21 mouse cellular contexts compared by ENCODE assay signal in genomic region chr5:137570181-137570580, GRCm38 (mm10). TPM values are rescaled to one million over a fixed set of nuclear protein-coding genes. Genes with fewer than 3 reads are reported as not detected.
DNase-seq lines count a peak whose midpoint lies in the region; ATAC-seq and TF ChIP-seq lines count a peak whose summit lies in the region.
"Had no signal": no experiment of that assay in that cellular context is flagged by ENCODE, and none has a peak within 500 bp of the region (broad histone marks: within the 10 kb centered on the region; RNA-seq: fewer than 3 reads in every experiment).

No protein-coding gene starts in this region.

- in situ Hi-C loops in CH12.LX (cut with MboI; ENCODE audit: low pct_ligation_motif_present, low pct_unique_long_range_greater_than_20kb, low sequenced_read_pairs): no loop called here

- TF ChIP-seq POLR2A in CH12.LX (IDR thresholded peaks at IDR 0.05; ENCODE audit: low read depth, low read length): no peak

- H3K9ac ChIP-seq in heart, embryonic 12.5 days: no peak overlapping the region
- H3K9ac ChIP-seq in CH12.LX (ENCODE audit: insufficient read depth, low read depth): no peak overlapping the region
- peak overlapping the region; percentile 79 for H3K9ac ChIP-seq in liver, embryonic 16.5 days (ENCODE audit: low read depth, low read length)
- H3K9ac ChIP-seq: embryonic facial prominence, embryonic 12.5 days; forebrain, embryonic 15.5 days; hindbrain, embryonic 12.5 days; midbrain, embryonic 15.5 days had no signal

- dilution Hi-C loops in CH12.LX (cut with MboI; ENCODE audit: extremely low pct_ligation_motif_present, extremely low pct_unique_long_range_greater_than_20kb, low sequenced_read_pairs): no loop called here

- no peaks in the 10 kb centered on the region for H3K79me2 ChIP-seq in CH12.LX (replicated peaks; ENCODE audit: control insufficient read depth, extremely low read depth, insufficient read depth, poor library complexity, severe bottlenecking)

- H3K4me1 ChIP-seq in heart, embryonic 12.5 days (replicated peaks): peaks cover 14% of the 10 kb centered on the region
- peaks cover 2 to 26% of the 10 kb centered on the region in 2 experiments for H3K4me1 ChIP-seq in CH12.LX (ENCODE audit: control insufficient read depth in 1 of 2, insufficient read depth in 2 of 2)
- peaks cover 40% of the 10 kb centered on the region for H3K4me1 ChIP-seq in liver, embryonic 16.5 days (ENCODE audit: control insufficient read depth, low read depth, low read length)
- H3K4me1 ChIP-seq: embryonic facial prominence, embryonic 12.5 days had no signal

- H3K4me2 ChIP-seq in heart, embryonic 12.5 days: peak overlapping the region; percentile 43
- peak overlapping the region; percentile 70; the same call in 1 of the 2 replicates for H3K4me2 ChIP-seq in CH12.LX (ENCODE audit: insufficient read depth, low read depth, poor library complexity, severe bottlenecking)
- H3K4me2 ChIP-seq in liver, embryonic 16.5 days (ENCODE audit: low read depth, low read length): peak overlapping the region; percentile 96
- H3K4me2 ChIP-seq: embryonic facial prominence, embryonic 12.5 days; forebrain, embryonic 15.5 days; hindbrain, embryonic 12.5 days; midbrain, embryonic 15.5 days had no signal

- no peak for DNase-seq in heart, postnatal 10 days
- no peak for DNase-seq in CH12.LX (ENCODE audit: extremely low read depth)
- DNase-seq in neural tube, embryonic 10.5 days (ENCODE audit: extremely low spot score, low spot score): no peak
- DNase-seq in kidney, adult 9 months: no peak
- DNase-seq: cerebellum, adult 9-10 months; layer of hippocampus, adult 9-11 months; left cerebral cortex, postnatal 4 days had no signal

- H3K27me3 ChIP-seq in heart, embryonic 12.5 days (replicated peaks): peaks cover 45% of the 10 kb centered on the region
- peaks cover 10% of the 10 kb centered on the region for H3K27me3 ChIP-seq in CH12.LX (replicated peaks)
- H3K27me3 ChIP-seq in liver, embryonic 16.5 days (ENCODE audit: control insufficient read depth, insufficient read depth, low read depth, low read length): no peaks in the 10 kb centered on the region; the same call in 1 of the 2 replicates
- H3K27me3 ChIP-seq: forebrain, embryonic 15.5 days; midbrain, embryonic 15.5 days had no signal

- no peaks in the 10 kb centered on the region for H3K36me3 ChIP-seq in heart, embryonic 12.5 days
- H3K36me3 ChIP-seq in CH12.LX (replicated peaks in 1 of 2; ENCODE audit: control insufficient read depth in 1 of 2, insufficient read depth in 1 of 2, low read length in 1 of 2): no peaks in the 10 kb centered on the region
- H3K36me3 ChIP-seq in liver, embryonic 16.5 days (ENCODE audit: control insufficient read depth, insufficient read depth): peaks cover 6% of the 10 kb centered on the region
- H3K36me3 ChIP-seq: embryonic facial prominence, embryonic 12.5 days; hindbrain, embryonic 12.5 days had no signal

- ATAC-seq in heart, embryonic 12.5 days (ENCODE audit: insufficient number of reproducible peaks, low FRiP score): no peak
- peak; percentile 40 for ATAC-seq in common myeloid progenitor, adult 5-6 weeks (replicated peaks; ENCODE audit: low read depth, poor library complexity, severe bottlenecking)
- ATAC-seq in liver, embryonic 16.5 days (ENCODE audit: low read depth): no peak
- no peak for ATAC-seq in frontal cortex, adult (ENCODE audit: low TSS enrichment)
- ATAC-seq: forebrain, embryonic 15.5 days; midbrain, embryonic 15.5 days had no signal

- TF ChIP-seq RAD21 in CH12.LX (IDR thresholded peaks at IDR 0.05; ENCODE audit: low read depth, low read length): no peak

- H3K9me3 ChIP-seq in heart, embryonic 12.5 days (replicated peaks): 0 out of 2 replicates have a peak, but pooled peaks cover 3% of the 10 kb centered on the region
- H3K9me3 ChIP-seq in CH12.LX (replicated peaks; ENCODE audit: low read length): no peaks in the 10 kb centered on the region
- no peaks in the 10 kb centered on the region for H3K9me3 ChIP-seq in liver, embryonic 16.5 days (replicated peaks; ENCODE audit: control insufficient read depth, low read length)
- H3K9me3 ChIP-seq: embryonic facial prominence, embryonic 12.5 days; forebrain, embryonic 15.5 days; hindbrain, embryonic 12.5 days; midbrain, embryonic 15.5 days had no signal

- 36% methylated on average over 7 of the region's 7 CpGs for WGBS in heart, embryonic 12.5 days
- 2% methylated on average over 7 of the region's 7 CpGs for WGBS in liver, embryonic 16.5 days (ENCODE audit: insufficient replicate concordance)

- H3K27ac ChIP-seq in heart, embryonic 12.5 days (ENCODE audit: poor library complexity, severe bottlenecking): no peak overlapping the region
- H3K27ac ChIP-seq in CH12.LX (ENCODE audit: insufficient read depth, low read depth): no peak overlapping the region
- peak overlapping the region; percentile 91 for H3K27ac ChIP-seq in liver, embryonic 16.5 days (ENCODE audit: low read length)
- H3K27ac ChIP-seq: embryonic facial prominence, embryonic 12.5 days; forebrain, embryonic 15.5 days; hindbrain, embryonic 12.5 days; midbrain, embryonic 15.5 days had no signal

- TF ChIP-seq CTCF in CH12.LX (conservative IDR thresholded peaks at IDR 0.05 in 1 of 2, IDR thresholded peaks at IDR 0.05 in 1 of 2; ENCODE audit: low read depth in 2 of 2, low read length in 2 of 2): no peak

- no peak overlapping the region for H3K4me3 ChIP-seq in heart, embryonic 12.5 days
- no peak overlapping the region for H3K4me3 ChIP-seq in CH12.LX (replicated peaks in 1 of 3; ENCODE audit: low read depth in 2 of 3, low read length in 2 of 3, poor library complexity in 1 of 3)
- H3K4me3 ChIP-seq in liver, embryonic 16.5 days (ENCODE audit: low read depth, low read length): peak overlapping the region; percentile 69
- H3K4me3 ChIP-seq: embryonic facial prominence, embryonic 12.5 days; forebrain, embryonic 15.5 days; hindbrain, embryonic 12.5 days; midbrain, embryonic 15.5 days had no signal

- intact Hi-C loops in heart, postnatal 10 days (cut with DNase I): no loop called here

- no peak for TF ChIP-seq EP300 in CH12.LX (IDR thresholded peaks at IDR 0.05; ENCODE audit: low read length)

TF ChIP-seq in CH12.LX, 34 proteins besides CTCF, POLR2A, EP300 and RAD21:
- no peak for TF ChIP-seq SMC3 (IDR thresholded peaks at IDR 0.05; ENCODE audit: low read depth, low read length)
- TF ChIP-seq USF2 (conservative IDR thresholded peaks at IDR 0.05; ENCODE audit: low read depth, low read length): no peak
- TF ChIP-seq MAZ (IDR thresholded peaks at IDR 0.05; ENCODE audit: low read depth, low read length): no peak
- no peak for TF ChIP-seq BHLHE40 (IDR thresholded peaks at IDR 0.05; ENCODE audit: low read depth, low read length)
- TF ChIP-seq POLR2AphosphoS2 (IDR thresholded peaks at IDR 0.05; ENCODE audit: low read depth, low read length): no peak

RNA-seq across cellular contexts. Expression of gene Tfr2, which starts 0.5 kb away (rescaled TPM):
- polyA plus RNA-seq in heart, embryonic 12.5 days (2016; fragmentation: Nextera tagmentation; extraction: Ambion mirVana): 0.51 and 1.9 TPM in 2 replicates
- total RNA-seq in heart, postnatal 10 days (2021): not detected
- total RNA-seq in CH12.LX (2012; rRNA removed) (1.3 and 2.2 TPM in 2 replicates), CH12.LX (2014; rRNA removed) (0.50 and 0.67 TPM in 2 replicates)
- polyA plus RNA-seq in CH12.LX (2012; ENCODE audit: insufficient read length, low read depth): 1.1 and 2.2 TPM in 2 replicates
- total RNA-seq in common myeloid progenitor, adult 5-6 weeks (2017): 45.3 and 63.4 TPM in 2 replicates
- polyA plus RNA-seq in liver, embryonic 16.5 days (2015; fragmentation: Nextera tagmentation; extraction: Ambion mirVana): 60.5 and 62.5 TPM in 2 replicates
- total RNA-seq: gastrocnemius, adult 8-10 months had no signal

RNA-seq across cellular contexts. Expression of gene Actl6b, which starts 16.9 kb away (rescaled TPM):
- 0.40 TPM in 1 of 2 replicates, not detected in the other for polyA plus RNA-seq in heart, embryonic 12.5 days (2016; fragmentation: Nextera tagmentation; extraction: Ambion mirVana)
- not detected for total RNA-seq in heart, postnatal 10 days (2021)
- total RNA-seq in CH12.LX (2012; rRNA removed) (not detected in 2 replicates), CH12.LX (2014; rRNA removed) (not detected in 2 replicates)
- not detected in 2 replicates for polyA plus RNA-seq in CH12.LX (2012; ENCODE audit: insufficient read length, low read depth)
- not detected in 2 replicates for total RNA-seq in common myeloid progenitor, adult 5-6 weeks (2017)
- 0.05 TPM in 1 of 2 replicates, not detected in the other for polyA plus RNA-seq in liver, embryonic 16.5 days (2015; fragmentation: Nextera tagmentation; extraction: Ambion mirVana)
- total RNA-seq: gastrocnemius, adult 8-10 months had no signal
- polyA plus RNA-seq: CD4-positive, CD25-positive, alpha-beta regulatory T cell, adult 4 months; spleen, adult 2 months; thymus, adult 2 months had no signal

RNA-seq across cellular contexts. Expression of gene Mospd3, which starts 30.7 kb away (rescaled TPM):
- 18.7 and 18.8 TPM in 2 replicates for polyA plus RNA-seq in heart, embryonic 12.5 days (2016; fragmentation: Nextera tagmentation; extraction: Ambion mirVana)
- total RNA-seq in heart, postnatal 10 days (2021): 10 to 100 TPM; 25.1 to 31.4 TPM
- total RNA-seq in CH12.LX (2012; rRNA removed): 4.2 and 5.5 TPM in 2 replicates
- 0.76 and 1.5 TPM in 2 replicates for total RNA-seq in CH12.LX (2014; rRNA removed)
- 18.3 and 23.7 TPM in 2 replicates for polyA plus RNA-seq in CH12.LX (2012; ENCODE audit: insufficient read length, low read depth)
- total RNA-seq in common myeloid progenitor, adult 5-6 weeks (2017): 13.3 and 24.0 TPM in 2 replicates
- 21.3 and 23.1 TPM in 2 replicates for polyA plus RNA-seq in liver, embryonic 16.5 days (2015; fragmentation: Nextera tagmentation; extraction: Ambion mirVana)

RNA-seq across cellular contexts. Expression of gene Gnb2, which starts 36.9 kb away (rescaled TPM):
- 277 and 287 TPM in 2 replicates for polyA plus RNA-seq in heart, embryonic 12.5 days (2016; fragmentation: Nextera tagmentation; extraction: Ambion mirVana)
- 100 to 1,000 TPM; 481 to 484 TPM for total RNA-seq in heart, postnatal 10 days (2021)
- 388 and 480 TPM in 2 replicates for total RNA-seq in CH12.LX (2012; rRNA removed)
- total RNA-seq in CH12.LX (2014; rRNA removed): 261 and 264 TPM in 2 replicates
- polyA plus RNA-seq in CH12.LX (2012; ENCODE audit: insufficient read length, low read depth): 312 and 327 TPM in 2 replicates
- total RNA-seq in common myeloid progenitor, adult 5-6 weeks (2017): 190 and 213 TPM in 2 replicates
- polyA plus RNA-seq in liver, embryonic 16.5 days (2015; fragmentation: Nextera tagmentation; extraction: Ambion mirVana): 125 and 127 TPM in 2 replicates

RNA-seq across cellular contexts. Expression of gene Epo, which starts 37.1 kb away (rescaled TPM):
- polyA plus RNA-seq in heart, embryonic 12.5 days (2016; fragmentation: Nextera tagmentation; extraction: Ambion mirVana): not detected in 2 replicates
- not detected for total RNA-seq in heart, postnatal 10 days (2021)
- not detected in 2 replicates for total RNA-seq in CH12.LX (2012; rRNA removed)
- not detected in 2 replicates for total RNA-seq in CH12.LX (2014; rRNA removed)
- polyA plus RNA-seq in CH12.LX (2012; ENCODE audit: insufficient read length, low read depth): not detected in 2 replicates
- not detected in 2 replicates for total RNA-seq in common myeloid progenitor, adult 5-6 weeks (2017)
- polyA plus RNA-seq in liver, embryonic 16.5 days (2015; fragmentation: Nextera tagmentation; extraction: Ambion mirVana): 0.81 and 1.2 TPM in 2 replicates
- total RNA-seq: gastrocnemius, adult 8-10 months; left cerebral cortex, postnatal 4 days had no signal
- polyA plus RNA-seq: brain, embryonic 14.5 days; CD4-positive, CD25-positive, alpha-beta regulatory T cell, adult 4 months; forebrain, embryonic 15.5 days; hindbrain, embryonic 12.5 days; midbrain, embryonic 15.5 days; neural tube, embryonic 14.5 days; spleen, adult 2 months; thymus, adult 2 months had no signal

Comparison
In these comparisons a context has a peak if more than half of its experiments do, and no peak if none do; other contexts are left out.
1. H3K4me2 ChIP-seq: peak in every context shown above with its lines; median percentile 96 in liver, embryonic 16.5 days; 70 in CH12.LX; 43 in heart, embryonic 12.5 days.
2. RNA of gene Tfr2, which starts 0.5 kb away (total RNA-seq): 45.3 to 63.4 TPM in common myeloid progenitor, adult 5-6 weeks; 0.50 to 2.2 TPM in CH12.LX and not detected in heart, postnatal 10 days; every median in the first group is over 10 times any median in the second.